Mouse (Mus musculus) left cerebral cortex, adult 2 months (tissue): ENCODE results near the gene Psg16. TPM values are rescaled to one million over a fixed set of nuclear protein-coding genes. Genes with fewer than 3 reads are reported as not detected.
"Not testable (repeated sequence)": the region's sequence is repeated elsewhere in the genome, so short reads cannot be mapped to it uniquely, and the experiment has no call there.

ENCODE experiments used
- DNase-seq, 2 experiments: peaks; one replicate each; pipeline ENCODE4 v3.0.0; 2021 to 2022; ENCODE audit warnings: low spot score in 2 of 2, mixed read lengths in 1 of 2; ENCODE audit errors: extremely low spot score in 1 of 2
- H3K27ac ChIP-seq: fragments of 200-600 bp; 2 replicates; pipeline ENCODE4 v1.8.1; 2022
- H3K4me3 ChIP-seq: fragments of 200-600 bp; 2 replicates; pipeline ENCODE4 v1.8.1; 2022
- CTCF ChIP-seq: fragments of 200-600 bp; IDR thresholded peaks from 2 replicates; pipeline ENCODE4 v1.8.1; 2022; ENCODE audit warnings: antibody characterized with exemption, mild to moderate bottlenecking, moderate library complexity
- intact Hi-C: fragments of 180-260 bp; cut with DNase I; formaldehyde crosslinking; loops from one replicate; pipeline ENCODE4 v1.15.1; 2025
- total RNA-seq, 2 experiments: library from RNA; stranded (reverse); gene quantifications; 2 replicates each; pipeline ENCODE4 v1.2.3; 2021

The Psg16 gene
- total RNA-seq, 2 experiments from 2014 or later, result 3.6 to 5.6 TPM

- intact Hi-C loops, result loop anchor here (1.0 to 2.0 kb wide), 4 partner anchors 40 to 134 kb away; partner anchors contain the start of gene Ppp5c
- H3K27ac ChIP-seq, result no peak overlapping the region
- peak in 1 of 2 experiments; percentile 1 for DNase-seq
- no peak for TF ChIP-seq CTCF
- no peak overlapping the region for H3K4me3 ChIP-seq
Observed at GRCm38 (mm10) chr7:17067000-17067399, 6.8 kb upstream of the Psg16 start.

DNA sequence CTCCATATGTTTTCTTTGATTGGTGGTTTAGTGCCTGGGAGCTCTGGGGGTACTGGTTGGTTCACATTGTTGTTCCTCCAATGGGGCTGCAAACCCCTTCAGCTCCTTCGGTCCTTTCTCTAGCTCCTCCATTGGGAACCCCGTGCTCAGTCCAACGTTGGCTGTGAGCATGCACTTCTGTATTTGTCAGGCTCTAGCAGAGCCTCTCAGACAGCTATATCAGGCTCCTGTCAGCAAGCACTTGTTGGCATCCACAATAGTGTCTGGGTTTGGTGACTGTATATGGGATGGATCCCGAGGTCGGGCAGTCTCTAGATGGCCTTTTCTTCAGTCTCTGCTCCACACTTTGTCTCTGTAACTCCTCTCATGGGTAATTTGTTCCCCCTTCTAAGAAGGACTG is 6.2 kb upstream of the Psg16 start:
- intact Hi-C loops, result loop anchor here (2.0 kb wide), 2 partner anchors 41 to 135 kb away; partner anchors contain the start of gene Ppp5c
- DNase-seq, result not testable (repeated sequence)

GRCm38 (mm10) chr7:17073513-17073903 is 332 bp upstream of the Psg16 start:
- no peak for TF ChIP-seq CTCF
- no peak for DNase-seq
- Histone ChIP-seq H3K27ac (no peak overlapping the region), H3K4me3 (no peak overlapping the region)
- intact Hi-C loops, result no loop called here

More for the DNA sequence above, 6.2 kb upstream of the Psg16 start:
- not testable (repeated sequence) for H3K27ac ChIP-seq, H3K4me3 ChIP-seq

DNA sequence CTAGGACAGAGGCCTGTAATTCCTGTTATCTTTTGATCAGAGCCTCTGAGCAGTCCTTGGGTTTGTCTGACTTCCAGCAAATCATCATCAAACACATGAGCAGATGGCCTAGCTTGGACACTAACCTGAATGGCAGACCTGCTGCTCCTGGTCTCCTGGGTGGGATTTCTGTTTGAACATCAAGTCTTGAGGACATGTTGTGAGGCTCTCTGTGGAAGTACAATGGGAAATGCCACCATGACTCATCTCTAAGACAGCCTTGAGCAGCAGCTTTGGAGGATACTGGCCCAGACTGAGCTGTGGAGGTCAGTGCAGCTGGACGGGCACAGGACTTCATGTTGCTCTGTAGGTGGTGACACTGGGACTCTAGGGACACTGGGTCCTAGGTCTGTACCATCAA is 2.7 kb downstream of the Psg16 start:
- intact Hi-C loops, result no loop called here
- no peak overlapping the region for H3K27ac ChIP-seq
- DNase-seq, result no peak
- no peak for TF ChIP-seq CTCF
- no peak overlapping the region for H3K4me3 ChIP-seq

DNA sequence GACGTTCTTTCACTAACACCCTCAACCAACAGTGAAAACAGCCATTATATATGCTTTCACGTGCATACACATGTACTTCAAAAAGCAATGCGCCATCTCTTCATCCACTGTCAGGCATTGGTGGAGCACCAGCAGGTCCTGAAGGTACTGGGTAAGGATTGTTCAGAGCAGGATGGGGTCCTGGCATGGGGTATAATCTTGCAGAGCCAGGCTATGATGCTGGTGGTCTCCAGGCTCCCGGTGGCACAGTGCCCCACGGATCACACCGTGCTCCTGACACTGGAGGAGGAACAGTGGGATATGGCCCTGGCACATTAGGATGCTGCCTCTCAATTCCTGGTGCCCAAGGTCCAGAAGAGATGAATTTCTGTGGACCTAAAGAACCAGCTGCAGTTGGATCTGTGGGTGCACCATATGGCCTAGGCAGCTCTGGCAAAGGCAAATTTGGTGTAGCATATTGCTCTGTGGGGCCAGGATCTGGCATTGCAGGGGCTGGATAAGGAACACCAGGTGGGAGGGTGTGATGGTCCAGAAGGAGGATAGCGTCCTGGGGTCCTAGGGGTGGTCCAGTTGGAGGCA is 4.3 kb downstream of the Psg16 start:
- intact Hi-C loops, result no loop called here
- H3K4me3 ChIP-seq, result no peak overlapping the region
- no peak for DNase-seq
- TF ChIP-seq CTCF, result no peak
- no peak overlapping the region for H3K27ac ChIP-seq

DNA sequence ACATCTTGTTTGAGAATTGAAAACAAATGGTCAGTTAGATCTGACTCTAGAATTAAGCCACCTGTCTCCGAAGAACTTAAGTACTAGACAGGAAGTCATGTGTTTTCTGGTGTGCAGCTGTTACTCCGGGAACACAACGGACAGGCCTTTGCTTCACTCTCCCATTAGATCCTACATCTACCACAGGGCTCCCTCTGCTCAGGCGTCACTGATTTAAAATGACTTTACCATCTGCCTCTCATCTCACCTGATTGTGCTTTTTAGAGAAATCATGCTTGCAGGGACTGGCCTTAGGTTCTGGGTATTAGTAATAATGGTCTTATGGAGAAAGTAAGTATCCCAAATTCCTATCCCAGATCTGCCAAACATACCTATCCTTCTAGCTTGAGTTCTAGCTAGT is 8.9 kb downstream of the Psg16 start:
- intact Hi-C loops, result no loop called here
- no peak for TF ChIP-seq CTCF
- H3K4me3 ChIP-seq, result no peak overlapping the region
- no peak for DNase-seq
- H3K27ac ChIP-seq, result no peak overlapping the region

DNA sequence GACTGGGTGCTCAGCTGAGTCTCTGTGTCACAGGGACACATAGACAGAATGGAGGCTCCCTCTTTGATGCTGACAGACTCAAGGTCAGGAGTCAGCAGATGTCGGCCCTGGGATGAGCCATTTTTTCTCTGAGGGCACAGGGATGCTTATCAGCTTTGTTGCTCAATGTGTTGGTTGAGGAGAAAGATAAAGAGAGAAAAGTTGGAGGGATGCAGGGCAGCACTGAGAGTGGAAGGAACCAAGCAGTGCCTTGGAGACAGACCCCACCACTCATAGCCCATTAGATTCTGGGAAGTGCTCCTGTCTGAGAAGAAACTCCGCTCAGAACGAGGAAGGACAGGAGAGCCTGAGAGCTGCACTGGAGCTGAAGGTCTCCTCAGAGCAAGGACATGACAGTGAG is 13.9 kb downstream of the Psg16 start:
- no peak for TF ChIP-seq CTCF
- H3K4me3 ChIP-seq, result no peak overlapping the region
- no peak overlapping the region for H3K27ac ChIP-seq
- DNase-seq, result no peak
- intact Hi-C loops, result no loop called here

- H3K4me3 ChIP-seq, result no peak overlapping the region
- intact Hi-C loops, result no loop called here
- DNase-seq, result no peak
- no peak overlapping the region for H3K27ac ChIP-seq
- no peak for TF ChIP-seq CTCF
Observed at GRCm38 (mm10) chr7:17090058-17090585, 16.3 kb downstream of the Psg16 start.

- TF ChIP-seq CTCF, result peak; percentile 32
- DNase-seq, result no peak
- H3K4me3 ChIP-seq, result no peak overlapping the region
Observed at GRCm38 (mm10) chr7:17091280-17091679, 17.4 kb downstream of the Psg16 start.

GRCm38 (mm10) chr7:17101631-17102030 is 27.8 kb downstream of the Psg16 start:
- H3K27ac ChIP-seq, DNase-seq, intact Hi-C loops, H3K4me3 ChIP-seq: not testable (repeated sequence)

More at GRCm38 (mm10) chr7:17091280-17091679, 17.4 kb downstream of the Psg16 start:
- H3K27ac ChIP-seq, result no peak overlapping the region
- intact Hi-C loops, result no loop called here

DNA sequence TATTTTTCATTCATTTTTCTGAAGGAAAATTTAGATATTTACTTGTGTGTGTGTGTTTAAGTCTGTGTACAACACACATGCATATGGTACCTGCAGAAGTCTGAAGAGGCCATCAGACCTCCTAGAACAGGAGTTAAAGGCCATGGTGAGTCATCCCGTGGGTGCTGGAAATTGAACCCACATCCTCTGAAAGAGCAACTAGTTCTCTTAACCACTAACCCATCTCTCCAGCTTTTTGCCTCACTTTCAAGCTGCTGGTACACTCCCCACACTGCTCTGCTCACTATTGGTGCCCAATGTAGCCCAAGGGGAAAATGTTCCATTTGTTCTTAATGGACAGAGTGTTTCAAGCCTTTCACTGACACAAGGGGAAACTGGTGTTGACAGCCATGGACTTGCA is 61.5 kb downstream of the Psg16 start:
- Histone ChIP-seq H3K27ac (no peak overlapping the region), H3K4me3 (no peak overlapping the region)
- no peak for TF ChIP-seq CTCF
- intact Hi-C loops, result no loop called here
- DNase-seq, result no peak

GRCm38 (mm10) chr7:17149931-17150330 is 76.1 kb downstream of the Psg16 start, which contains the start of gene Ceacam3:
Gene Ceacam3, plus strand, starts transcription at chr7:17150282.
- no peak for DNase-seq
- Histone ChIP-seq H3K27ac (no peak within 1 kb of the TSS), H3K4me3 (no peak within 1 kb of the TSS)
- intact Hi-C loops, result no loop called here
- TF ChIP-seq CTCF, result no peak

DNA sequence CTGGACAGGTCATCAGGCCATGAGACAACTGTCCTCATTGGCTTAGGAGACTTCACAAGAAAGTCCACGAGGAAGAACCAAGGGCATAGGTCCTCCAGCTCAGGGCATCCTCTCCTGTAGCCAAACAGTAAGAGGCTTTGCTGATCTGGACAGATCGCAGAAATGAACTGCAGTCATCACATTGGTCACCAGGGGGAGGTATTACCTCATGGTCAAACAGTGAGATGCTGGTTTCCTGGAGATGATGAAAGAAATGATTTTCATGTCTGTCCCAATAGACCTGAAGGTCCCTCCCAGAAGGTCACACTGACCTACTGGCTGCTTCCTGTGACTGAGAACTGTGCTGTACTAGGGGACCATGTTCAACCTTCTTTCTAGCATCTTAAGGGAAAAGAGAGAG is 81.8 kb downstream of the Psg16 start:
- Histone ChIP-seq H3K4me3 (no peak overlapping the region), H3K27ac (no peak overlapping the region)
- peak in 1 of 2 experiments; percentile 20 for DNase-seq
- intact Hi-C loops, result no loop called here
- peak; percentile 43 for TF ChIP-seq CTCF
